Mouse (Mus musculus): ENCODE results near the gene Pdzd7. TPM values are rescaled to one million over a fixed set of nuclear protein-coding genes. Genes with fewer than 3 reads are reported as not detected.

The Pdzd7 gene
- polyA plus RNA-seq, 1 experiment from 2014 or later, result 0.41 TPM

DNA sequence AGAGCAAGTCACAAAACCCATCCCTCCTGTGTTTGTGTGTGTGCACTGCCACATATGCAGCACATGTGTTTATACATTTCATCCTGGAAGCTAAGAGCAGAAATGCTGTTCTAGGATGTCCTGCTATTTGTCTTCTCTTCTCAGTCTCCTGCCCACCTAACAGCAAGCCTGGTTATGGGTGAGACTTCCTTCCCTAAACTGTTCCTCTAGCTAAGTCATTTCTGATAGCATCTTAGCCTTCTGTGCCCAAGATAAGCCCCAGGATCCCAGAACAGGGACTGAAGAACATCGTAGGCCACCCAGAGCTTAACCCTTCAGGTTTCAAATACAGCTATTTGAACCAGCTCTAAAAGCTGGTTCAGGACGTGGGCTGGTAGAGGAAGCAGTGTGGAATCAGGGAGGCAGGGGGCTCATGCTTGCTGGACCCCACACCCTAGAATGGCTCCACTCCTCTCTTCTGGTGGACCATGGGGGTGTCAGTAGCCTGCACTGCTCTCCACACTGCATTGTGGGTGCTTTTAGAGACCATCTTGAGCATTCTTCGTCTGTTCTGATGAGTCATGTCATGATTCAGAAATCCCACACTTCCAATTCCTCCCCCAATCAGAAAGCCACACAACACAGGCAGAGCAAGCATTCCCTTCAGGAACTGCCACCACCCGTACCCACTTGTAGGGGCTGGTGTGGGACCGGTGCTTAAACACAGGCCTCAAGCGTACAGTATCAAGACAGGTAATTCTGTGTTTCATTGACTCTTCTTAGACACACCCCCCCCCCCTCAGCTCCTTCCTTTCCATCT, 9.6 kb upstream of the Pdzd7 start:
- Histone ChIP-seq H3K9ac (replicated peaks; ENCODE audit: low read length) (no peak overlapping the region), H3K9me3 (replicated peaks; ENCODE audit: control insufficient read depth, low read length) (no peaks in the 10 kb centered on the region), H3K4me2 (ENCODE audit: low read depth, low read length) (no peak overlapping the region), H3K36me3 (replicated peaks; ENCODE audit: control insufficient read depth, insufficient read depth, low read depth, low read length) (no peaks in the 10 kb centered on the region), H3K4me3 (ENCODE audit: low read depth, low read length) (no peak overlapping the region), H3K27me3 (ENCODE audit: control insufficient read depth, insufficient read depth, low read length) (no peaks in the 10 kb centered on the region), H3K27ac (replicated peaks; ENCODE audit: low read depth, low read length) (no peak overlapping the region), H3K4me1 (ENCODE audit: control insufficient read depth, insufficient read depth, low read length) (peaks cover 3% of the 10 kb centered on the region)
- 83% methylated on average over 6 of the region's 6 CpGs for WGBS
- ATAC-seq (replicated peaks; ENCODE audit: insufficient number of reproducible peaks, low FRiP score, low TSS enrichment, low read depth) (no peak), DNase-seq (ENCODE audit: low spot score) (no peak)

- no peak for ATAC-seq (replicated peaks; ENCODE audit: insufficient number of reproducible peaks, low FRiP score, low TSS enrichment, low read depth)
- H3K4me3 ChIP-seq (ENCODE audit: low read depth, low read length), result no peak overlapping the region
- no peak overlapping the region for H3K9ac ChIP-seq (replicated peaks; ENCODE audit: low read length)
- no peak for DNase-seq (ENCODE audit: low spot score)
- no peak overlapping the region for H3K4me2 ChIP-seq (ENCODE audit: low read depth, low read length)
- no peaks in the 10 kb centered on the region for H3K9me3 ChIP-seq (replicated peaks; ENCODE audit: control insufficient read depth, low read length)
- 83% methylated on average over 8 of the region's 8 CpGs for WGBS
- H3K27me3 ChIP-seq (ENCODE audit: control insufficient read depth, insufficient read depth, low read length), result no peaks in the 10 kb centered on the region
- H3K4me1 ChIP-seq (ENCODE audit: control insufficient read depth, insufficient read depth, low read length), result peaks cover 3% of the 10 kb centered on the region
- H3K36me3 ChIP-seq (replicated peaks; ENCODE audit: control insufficient read depth, insufficient read depth, low read depth, low read length), result no peaks in the 10 kb centered on the region
- H3K27ac ChIP-seq (replicated peaks; ENCODE audit: low read depth, low read length), result no peak overlapping the region
Measured at GRCm38 (mm10) chr19:45053451-45053850, 7.9 kb upstream of the Pdzd7 start.

DNA sequence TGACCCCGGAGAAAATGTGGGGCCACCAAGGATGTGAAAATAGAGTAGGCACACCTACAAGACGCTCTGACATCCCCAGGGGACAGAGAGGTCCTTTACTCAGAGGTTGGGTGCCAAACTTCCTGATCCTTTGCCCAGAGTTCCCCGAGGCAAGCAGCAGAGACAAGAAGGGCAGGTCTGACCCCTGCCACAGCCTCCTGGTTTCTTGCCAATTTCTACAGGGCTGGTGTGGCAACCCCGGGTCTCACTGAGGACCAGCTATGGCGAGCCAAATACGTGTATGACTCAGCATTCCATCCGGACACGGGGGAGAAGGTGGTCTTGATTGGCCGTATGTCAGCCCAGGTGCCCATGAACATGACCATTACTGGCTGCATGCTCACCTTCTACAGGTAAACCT, 4.0 kb upstream of the Pdzd7 start:
- Histone ChIP-seq H3K27me3 (ENCODE audit: control insufficient read depth, insufficient read depth, low read length) (peaks cover 11% of the 10 kb centered on the region), H3K36me3 (replicated peaks; ENCODE audit: control insufficient read depth, insufficient read depth, low read depth, low read length) (no peaks in the 10 kb centered on the region; the same call in 1 of the 2 replicates), H3K4me3 (ENCODE audit: low read depth, low read length) (no peak overlapping the region), H3K27ac (replicated peaks; ENCODE audit: low read depth, low read length) (no peak overlapping the region), H3K9ac (replicated peaks; ENCODE audit: low read length) (no peak overlapping the region), H3K9me3 (replicated peaks; ENCODE audit: control insufficient read depth, low read length) (no peaks in the 10 kb centered on the region), H3K4me2 (ENCODE audit: low read depth, low read length) (no peak overlapping the region), H3K4me1 (ENCODE audit: control insufficient read depth, insufficient read depth, low read length) (peaks cover 13% of the 10 kb centered on the region)
- DNase-seq (ENCODE audit: low spot score) (no peak), ATAC-seq (replicated peaks; ENCODE audit: insufficient number of reproducible peaks, low FRiP score, low TSS enrichment, low read depth) (no peak)
- WGBS, result 78% methylated on average over 9 of the region's 9 CpGs

GRCm38 (mm10) chr19:45048644-45049365, 3.3 kb upstream of the Pdzd7 start:
- Histone ChIP-seq H3K4me1 (ENCODE audit: control insufficient read depth, insufficient read depth, low read length) (peaks cover 13% of the 10 kb centered on the region), H3K27me3 (ENCODE audit: control insufficient read depth, insufficient read depth, low read length) (peaks cover 11% of the 10 kb centered on the region), H3K4me3 (ENCODE audit: low read depth, low read length) (peak overlapping the region; percentile 50; the same call in 1 of the 2 replicates), H3K27ac (replicated peaks; ENCODE audit: low read depth, low read length) (no peak overlapping the region), H3K4me2 (ENCODE audit: low read depth, low read length) (peak overlapping the region; percentile 85), H3K9ac (replicated peaks; ENCODE audit: low read length) (no peak overlapping the region), H3K36me3 (replicated peaks; ENCODE audit: control insufficient read depth, insufficient read depth, low read depth, low read length) (no peaks in the 10 kb centered on the region; the same call in 1 of the 2 replicates), H3K9me3 (replicated peaks; ENCODE audit: control insufficient read depth, low read length) (no peaks in the 10 kb centered on the region)
- WGBS, result 81% methylated on average over 12 of the region's 12 CpGs
- DNase-seq (ENCODE audit: low spot score) (no peak), ATAC-seq (replicated peaks; ENCODE audit: insufficient number of reproducible peaks, low FRiP score, low TSS enrichment, low read depth) (no peak)

DNA sequence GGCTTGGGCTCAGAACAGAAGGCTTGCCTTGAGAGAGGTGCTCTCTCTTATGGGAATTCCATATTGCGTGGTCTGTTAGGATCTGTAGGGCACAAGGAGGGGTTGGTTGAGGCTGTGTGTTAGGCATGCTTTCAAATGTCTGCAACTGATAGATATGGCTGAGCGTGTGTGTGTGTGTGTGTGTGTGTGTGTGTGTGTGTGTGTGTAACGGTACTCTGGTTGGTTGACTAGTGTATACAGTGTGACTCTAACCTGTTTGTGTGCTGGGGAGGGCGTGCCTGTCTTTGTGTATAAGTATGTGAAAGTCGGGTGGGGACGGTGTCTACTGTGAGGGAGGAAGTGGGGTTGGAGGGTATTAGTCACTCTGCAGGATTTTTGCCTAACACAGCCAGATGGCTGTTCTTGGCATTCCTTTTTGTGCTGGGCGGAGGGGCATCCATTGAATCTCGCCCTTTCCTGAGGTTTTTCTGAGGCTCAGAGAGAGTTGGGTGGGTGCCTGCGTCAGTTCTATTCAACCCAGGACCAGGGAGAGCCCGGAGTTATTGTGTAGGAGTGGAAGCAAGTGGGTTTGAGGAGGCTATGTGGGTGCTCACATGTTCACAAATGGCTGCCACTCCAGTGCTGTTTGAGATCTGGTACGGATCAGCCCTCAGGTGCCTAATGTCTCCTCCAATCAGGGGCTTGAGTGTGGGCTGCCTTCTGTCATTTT, 2.6 kb upstream of the Pdzd7 start:
- DNase-seq (ENCODE audit: low spot score), result no peak
- 58% methylated on average over 11 of the region's 11 CpGs for WGBS
- Histone ChIP-seq H3K9ac (replicated peaks; ENCODE audit: low read length) (peak overlapping the region; percentile 69), H3K36me3 (replicated peaks; ENCODE audit: control insufficient read depth, insufficient read depth, low read depth, low read length) (no peaks in the 10 kb centered on the region; the same call in 1 of the 2 replicates), H3K4me3 (ENCODE audit: low read depth, low read length) (peak overlapping the region; percentile 50), H3K4me2 (ENCODE audit: low read depth, low read length) (peak overlapping the region; percentile 85), H3K4me1 (ENCODE audit: control insufficient read depth, insufficient read depth, low read length) (peaks cover 13% of the 10 kb centered on the region), H3K27me3 (ENCODE audit: control insufficient read depth, insufficient read depth, low read length) (peaks cover 11% of the 10 kb centered on the region), H3K9me3 (replicated peaks; ENCODE audit: control insufficient read depth, low read length) (no peaks in the 10 kb centered on the region), H3K27ac (replicated peaks; ENCODE audit: low read depth, low read length) (peak overlapping the region; percentile 31; the same call in 1 of the 2 replicates)
- peak; percentile 64 for ATAC-seq (replicated peaks; ENCODE audit: insufficient number of reproducible peaks, low FRiP score, low TSS enrichment, low read depth)

- Histone ChIP-seq H3K4me3 (ENCODE audit: low read depth, low read length) (peak within 1 kb of the TSS; percentile 50), H3K9ac (replicated peaks; ENCODE audit: low read length) (peak within 1 kb of the TSS; percentile 69), H3K9me3 (replicated peaks; ENCODE audit: control insufficient read depth, low read length) (no peaks in the 10 kb centered on the region), H3K27me3 (ENCODE audit: control insufficient read depth, insufficient read depth, low read length) (peaks cover 11% of the 10 kb centered on the region), H3K4me1 (ENCODE audit: control insufficient read depth, insufficient read depth, low read length) (peaks cover 13% of the 10 kb centered on the region), H3K36me3 (replicated peaks; ENCODE audit: control insufficient read depth, insufficient read depth, low read depth, low read length) (no peaks in the 10 kb centered on the region; the same call in 1 of the 2 replicates), H3K4me2 (ENCODE audit: low read depth, low read length) (peak within 1 kb of the TSS; percentile 85), H3K27ac (replicated peaks; ENCODE audit: low read depth, low read length) (peak within 1 kb of the TSS; percentile 31; the same call in 1 of the 2 replicates)
- WGBS, result 0% methylated on average over 26 of the region's 26 CpGs
- DNase-seq (ENCODE audit: low spot score), result peak; percentile 78
- ATAC-seq (replicated peaks; ENCODE audit: insufficient number of reproducible peaks, low FRiP score, low TSS enrichment, low read depth), result peak; percentile 68
Measured at GRCm38 (mm10) chr19:45047417-45047934, 2.0 kb upstream of the Pdzd7 start, which contains the start of gene Sfxn3. Gene Sfxn3, plus strand, starts transcription at chr19:45047503.

DNA sequence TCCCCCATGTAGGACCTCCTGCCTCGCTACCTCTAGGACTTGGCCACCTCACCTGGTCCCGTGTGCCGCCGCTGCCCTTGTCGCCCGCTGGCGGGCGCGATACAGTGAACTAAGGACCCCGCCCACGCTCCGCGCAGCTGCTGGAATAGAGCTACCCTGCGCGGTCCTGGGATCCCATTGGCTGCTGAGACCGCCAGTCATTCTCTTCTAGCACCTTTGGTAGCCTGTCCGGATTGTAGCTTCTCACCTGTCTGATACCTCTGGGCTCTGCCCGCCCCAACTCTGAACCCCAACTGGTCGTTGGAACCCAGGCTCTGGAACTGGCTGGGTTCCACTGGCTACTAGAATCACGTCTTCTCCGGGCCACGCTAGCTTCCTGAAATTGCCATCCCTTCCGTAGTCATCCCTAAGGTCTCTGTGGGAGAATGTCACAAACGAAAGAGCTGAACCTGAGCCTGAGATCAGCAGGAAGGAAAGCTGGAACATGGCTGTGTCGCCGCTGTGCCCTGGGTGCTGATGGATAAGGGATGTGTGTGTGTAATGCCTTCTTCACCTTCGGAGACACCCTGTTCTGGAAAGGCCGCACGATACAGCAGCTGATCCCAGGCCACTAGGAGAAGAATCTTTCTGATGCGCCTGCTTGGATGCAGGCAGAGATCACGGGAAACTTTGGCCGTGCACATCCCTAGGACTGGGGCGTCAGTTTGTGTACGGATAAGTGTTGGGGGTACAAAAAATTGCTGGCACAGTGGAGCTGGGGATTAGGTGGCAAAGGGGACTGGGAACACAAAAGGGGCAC, 1.2 kb upstream of the Pdzd7 start:
- Histone ChIP-seq H3K4me3 (ENCODE audit: low read depth, low read length) (peak overlapping the region; percentile 50), H3K4me2 (ENCODE audit: low read depth, low read length) (peak overlapping the region; percentile 85), H3K4me1 (ENCODE audit: control insufficient read depth, insufficient read depth, low read length) (peaks cover 13% of the 10 kb centered on the region), H3K9ac (replicated peaks; ENCODE audit: low read length) (peak overlapping the region; percentile 69), H3K27me3 (ENCODE audit: control insufficient read depth, insufficient read depth, low read length) (peaks cover 11% of the 10 kb centered on the region), H3K9me3 (replicated peaks; ENCODE audit: control insufficient read depth, low read length) (no peaks in the 10 kb centered on the region), H3K27ac (replicated peaks; ENCODE audit: low read depth, low read length) (no peak overlapping the region), H3K36me3 (replicated peaks; ENCODE audit: control insufficient read depth, insufficient read depth, low read depth, low read length) (no peaks in the 10 kb centered on the region; the same call in 1 of the 2 replicates)
- WGBS, result 3% methylated on average over 34 of the region's 34 CpGs
- ATAC-seq (replicated peaks; ENCODE audit: insufficient number of reproducible peaks, low FRiP score, low TSS enrichment, low read depth), result peak; percentile 51
- peak; percentile 83 for DNase-seq (ENCODE audit: low spot score)
